Mouse (Mus musculus) activated CD4-positive, CD25-positive, alpha-beta regulatory T cell, adult 9 weeks (primary cell): ENCODE data around the gene Abhd18. TPM values are rescaled to one million over a fixed set of nuclear protein-coding genes. Genes with fewer than 3 reads are reported as not detected.

Experiments
- polyA plus RNA-seq: library from polyadenylated mRNA; unstranded; fragments of 100-300 nt; shearing (Covaris generic); gene quantifications from one replicate; pipeline ENCODE4 v1.2.1, GENCODE M21; 2017

Gene Abhd18
- polyA plus RNA-seq: 23.7 TPM

GRCm38 (mm10) chr3:40846957-40847017 lies at the start of gene Abhd18:
TSS of gene Abhd18 (plus strand) at chr3:40846970.

GRCm38 (mm10) chr3:40799530-40800372 lies 47.0 kb upstream of the Abhd18 start, which contains the start of gene Plk4:
TSS of gene Plk4 (plus strand) at chr3:40800019.

GRCm38 (mm10) chr3:40846473-40846956 lies 255 bp upstream of the Abhd18 start, which contains the start of gene Mfsd8:
TSS of gene Mfsd8 (minus strand) at chr3:40846886.

GRCm38 (mm10) chr3:40902443-40902842 lies 55.7 kb downstream of the Abhd18 start, which contains the start of gene 1700034I23Rik:
TSS of gene 1700034I23Rik (minus strand) at chr3:40902543.

GRCm38 (mm10) chr3:40949170-40949902 lies 102.6 kb downstream of the Abhd18 start, which contains the start of gene Larp1b:
TSS of gene Larp1b (plus strand) at chr3:40949828.

Other genes starting within 250 kb of the Abhd18 start
- not detected for gene Slc25a31, start 138.1 kb upstream of the Abhd18 start, polyA plus RNA-seq
- 42.0 TPM for gene Hspa4l, start 102.5 kb upstream of the Abhd18 start, polyA plus RNA-seq
- 15.4 TPM for gene Plk4, start 47.0 kb upstream of the Abhd18 start, polyA plus RNA-seq
- 18.1 TPM for gene Mfsd8, start 84 bp upstream of the Abhd18 start, polyA plus RNA-seq
- 0.90 TPM for gene 1700034I23Rik, start 55.6 kb downstream of the Abhd18 start, polyA plus RNA-seq
- 19.9 TPM for gene Larp1b, start 102.9 kb downstream of the Abhd18 start, polyA plus RNA-seq
- 4.6 TPM for gene Pgrmc2, start 236.1 kb downstream of the Abhd18 start, polyA plus RNA-seq